Mouse (Mus musculus) brain, embryonic 14.5 days (tissue): ENCODE measurements around the gene Arl5a.

Experiments used
- CTCF ChIP-seq: fragments of 200-500 bp; IDR thresholded peaks from 2 replicates; pipeline ENCODE4 v1.5.1; 2012; ENCODE audit warnings: inconsistent platforms, mild to moderate bottlenecking, moderate library complexity, borderline replicate concordance; ENCODE audit not compliant: insufficient read depth, insufficient read length; ENCODE audit errors: extremely low read depth
- POLR2A ChIP-seq: fragments of 200-500 bp; IDR thresholded peaks from 2 replicates; pipeline ENCODE4 v1.6.1; 2012; ENCODE audit warnings: mild to moderate bottlenecking, inconsistent platforms, borderline replicate concordance; ENCODE audit not compliant: poor library complexity, insufficient read depth, insufficient read length, severe bottlenecking; ENCODE audit errors: extremely low read depth

DNA sequence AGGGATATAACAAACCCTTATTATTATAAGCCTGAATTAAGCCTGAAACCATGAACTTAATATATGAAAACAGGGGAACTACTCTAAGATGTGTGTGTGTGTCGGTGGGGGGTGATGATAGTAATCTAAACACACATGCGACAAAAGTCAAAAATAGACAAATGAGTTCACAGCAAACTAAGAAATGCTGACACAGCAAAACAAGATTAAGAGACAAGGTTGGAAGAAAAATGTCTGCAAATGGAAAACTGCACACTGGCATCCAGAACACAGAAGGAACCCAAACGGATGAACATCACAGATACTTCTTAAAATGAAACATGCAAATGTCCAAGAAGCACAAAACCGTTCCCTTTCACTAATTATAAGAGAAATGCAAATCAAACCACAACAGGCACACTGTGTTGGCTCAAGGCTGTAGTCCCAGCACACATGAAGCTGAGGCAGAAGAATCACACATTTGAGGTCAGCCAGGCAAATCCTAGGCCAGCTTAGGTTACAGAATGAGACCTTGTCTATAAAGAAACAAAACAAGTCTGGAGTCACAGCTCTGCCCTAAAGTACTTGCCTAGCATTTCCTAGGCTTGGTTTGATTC is 15.8 kb upstream of the Arl5a start:
- TF ChIP-seq POLR2A (no peak), CTCF (no peak)
